Mouse (Mus musculus) ES-Bruce4 (cell line): ENCODE results near the gene Cnpy2.
"Not testable (repeated sequence)": the region's sequence is repeated elsewhere in the genome, so short reads cannot be mapped to it uniquely, and the experiment has no call there.

Experiments used
- CTCF ChIP-seq: IDR thresholded peaks from one replicate; pipeline ENCODE4 v1.8.1; 2011; ENCODE audit warnings: low read depth, low read length
- POLR2A ChIP-seq: IDR thresholded peaks from one replicate; pipeline ENCODE4 v1.8.1; 2011; ENCODE audit warnings: low read length; ENCODE audit not compliant: insufficient read depth

- TF ChIP-seq CTCF, POLR2A: not testable (repeated sequence)
Measured at GRCm38 (mm10) chr10:128272819-128273439, 49.3 kb upstream of the Cnpy2 start.
